Mouse (Mus musculus): Measurements from ENCODE around the gene Vps13d. TPM values are rescaled to one million over a fixed set of nuclear protein-coding genes. Genes with fewer than 3 reads are reported as not detected.

Vps13d gene
- 8.7 and 9.2 TPM in 2 replicates for polyA plus RNA-seq (2015; fragmentation: Nextera tagmentation; extraction: Ambion mirVana)

- peaks cover 7% of the 10 kb centered on the region for H3K36me3 ChIP-seq
- 1% methylated on average over 41 of the region's 53 CpGs for WGBS
- H3K9ac ChIP-seq, result peak within 1 kb of the TSS; percentile 97
- peak within 1 kb of the TSS; percentile 98 for H3K4me3 ChIP-seq
- H3K4me1 ChIP-seq (replicated peaks), result peaks cover 19% of the 10 kb centered on the region
- peak within 1 kb of the TSS; percentile 98 for H3K4me2 ChIP-seq
- no peaks in the 10 kb centered on the region for H3K9me3 ChIP-seq
- no peaks in the 10 kb centered on the region for H3K27me3 ChIP-seq
- ATAC-seq (ENCODE audit: low FRiP score), result peak; percentile 95
- H3K27ac ChIP-seq, result peak within 1 kb of the TSS; percentile 76
These were observed at the start of gene Vps13d for GRCm38 (mm10) chr4:145194559-145195162. Gene Vps13d (minus strand): TSS chr4:145195005.

DNA sequence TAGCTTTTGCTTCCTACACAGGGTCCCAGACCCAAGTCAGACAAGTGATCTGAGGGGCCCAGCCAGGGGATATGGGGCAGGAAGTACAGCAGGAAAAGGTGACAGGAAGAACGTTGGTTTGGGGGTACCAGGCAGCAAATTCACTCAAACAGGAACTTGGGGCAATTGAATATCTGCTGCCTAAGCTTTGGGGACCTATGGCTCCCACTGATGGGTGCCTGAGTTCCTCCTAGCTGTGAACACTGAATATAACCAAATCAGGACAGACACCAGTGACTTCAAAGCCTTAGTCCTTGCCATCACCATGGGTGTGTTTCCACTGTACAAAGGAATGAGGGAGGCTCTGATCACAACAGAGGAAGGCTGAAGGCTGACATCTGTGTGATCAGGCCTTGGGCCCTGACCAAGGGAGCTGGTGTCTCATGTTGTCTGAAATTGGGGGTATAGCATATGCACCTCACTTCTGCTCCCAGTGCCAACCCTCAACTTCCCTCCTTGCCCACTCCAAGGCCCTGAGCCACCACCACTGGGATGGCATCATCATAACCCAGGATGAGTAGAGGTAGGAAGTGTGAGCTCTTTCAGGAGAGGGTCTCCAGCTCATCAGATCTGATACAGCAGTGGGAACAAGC is 48.0 kb upstream of the Vps13d start:
- Histone ChIP-seq H3K36me3 (no peaks in the 10 kb centered on the region), H3K4me3 (no peak overlapping the region), H3K27ac (no peak overlapping the region), H3K9ac (no peak overlapping the region), H3K27me3 (peaks cover 38% of the 10 kb centered on the region), H3K9me3 (no peaks in the 10 kb centered on the region), H3K4me1 (replicated peaks) (peaks cover 11% of the 10 kb centered on the region), H3K4me2 (no peak overlapping the region)
- no peak for ATAC-seq (ENCODE audit: low FRiP score)
- WGBS, result 80% methylated on average over 1 of the region's 1 CpGs

- H3K27me3 ChIP-seq, result peaks cover 18% of the 10 kb centered on the region
- no peaks in the 10 kb centered on the region for H3K4me1 ChIP-seq (replicated peaks)
- H3K4me2 ChIP-seq, result no peak overlapping the region
- H3K9ac ChIP-seq, result no peak overlapping the region
- H3K4me3 ChIP-seq, result no peak overlapping the region
- H3K9me3 ChIP-seq, result no peaks in the 10 kb centered on the region
- no peak for ATAC-seq (ENCODE audit: low FRiP score)
- H3K36me3 ChIP-seq, result no peaks in the 10 kb centered on the region
- no peak overlapping the region for H3K27ac ChIP-seq
- WGBS, result 79% methylated on average over 4 of the region's 4 CpGs
These were observed 46.0 kb upstream of the Vps13d start for GRCm38 (mm10) chr4:145240723-145241231.

DNA sequence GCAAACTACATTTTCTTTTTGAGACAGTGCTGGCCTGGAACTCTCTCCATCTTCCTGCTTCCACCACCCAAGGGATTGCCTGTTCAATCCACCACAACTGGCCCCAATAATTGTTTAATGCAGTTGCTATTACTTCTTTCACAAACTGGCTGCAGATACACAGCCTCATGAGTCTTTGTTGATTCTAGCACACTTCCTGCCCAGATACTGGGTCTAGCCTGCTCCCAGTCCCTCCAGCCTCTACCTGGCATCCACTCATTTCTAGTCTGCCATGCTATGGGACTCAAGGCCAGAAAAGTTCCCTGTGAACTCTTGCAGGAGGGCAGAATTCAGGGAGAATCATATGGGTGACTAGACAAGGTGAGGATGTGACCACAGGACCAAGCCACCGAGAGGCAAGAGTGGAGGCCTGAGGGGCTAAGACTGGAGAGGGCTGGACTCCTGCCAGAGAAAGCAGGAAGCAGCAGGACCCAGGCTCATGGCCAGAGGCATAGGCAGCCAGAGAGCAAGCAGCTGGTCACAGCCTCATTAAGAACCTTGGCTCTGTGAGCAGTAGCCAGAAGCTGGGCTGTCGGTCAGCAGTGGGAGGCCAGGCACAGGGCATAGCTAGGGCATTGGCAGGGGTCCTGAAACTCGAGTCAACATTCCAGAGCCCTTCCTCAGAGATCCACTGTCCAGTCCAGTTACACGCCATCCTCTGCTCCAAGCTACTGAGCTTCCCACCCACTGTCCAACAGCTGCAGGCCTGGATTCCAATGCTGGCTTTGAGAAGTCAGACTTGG is 44.4 kb upstream of the Vps13d start:
- 54% methylated on average over 4 of the region's 4 CpGs for WGBS
- Histone ChIP-seq H3K27me3 (peaks cover 3% of the 10 kb centered on the region; the same call in 1 of the 2 replicates), H3K9ac (no peak overlapping the region), H3K4me1 (replicated peaks) (no peaks in the 10 kb centered on the region), H3K27ac (no peak overlapping the region), H3K4me3 (no peak overlapping the region), H3K4me2 (no peak overlapping the region), H3K9me3 (no peaks in the 10 kb centered on the region), H3K36me3 (no peaks in the 10 kb centered on the region)
- ATAC-seq (ENCODE audit: low FRiP score), result peak; percentile 66; the same call in 1 of the 2 replicates

GRCm38 (mm10) chr4:145236027-145236426 is 41.2 kb upstream of the Vps13d start:
- Histone ChIP-seq H3K9me3 (no peaks in the 10 kb centered on the region), H3K4me1 (replicated peaks) (no peaks in the 10 kb centered on the region), H3K4me2 (no peak overlapping the region), H3K27me3 (no peaks in the 10 kb centered on the region), H3K4me3 (no peak overlapping the region), H3K36me3 (no peaks in the 10 kb centered on the region), H3K9ac (no peak overlapping the region), H3K27ac (no peak overlapping the region)
- ATAC-seq (ENCODE audit: low FRiP score), result no peak
- WGBS, result 89% methylated on average over 7 of the region's 7 CpGs

DNA sequence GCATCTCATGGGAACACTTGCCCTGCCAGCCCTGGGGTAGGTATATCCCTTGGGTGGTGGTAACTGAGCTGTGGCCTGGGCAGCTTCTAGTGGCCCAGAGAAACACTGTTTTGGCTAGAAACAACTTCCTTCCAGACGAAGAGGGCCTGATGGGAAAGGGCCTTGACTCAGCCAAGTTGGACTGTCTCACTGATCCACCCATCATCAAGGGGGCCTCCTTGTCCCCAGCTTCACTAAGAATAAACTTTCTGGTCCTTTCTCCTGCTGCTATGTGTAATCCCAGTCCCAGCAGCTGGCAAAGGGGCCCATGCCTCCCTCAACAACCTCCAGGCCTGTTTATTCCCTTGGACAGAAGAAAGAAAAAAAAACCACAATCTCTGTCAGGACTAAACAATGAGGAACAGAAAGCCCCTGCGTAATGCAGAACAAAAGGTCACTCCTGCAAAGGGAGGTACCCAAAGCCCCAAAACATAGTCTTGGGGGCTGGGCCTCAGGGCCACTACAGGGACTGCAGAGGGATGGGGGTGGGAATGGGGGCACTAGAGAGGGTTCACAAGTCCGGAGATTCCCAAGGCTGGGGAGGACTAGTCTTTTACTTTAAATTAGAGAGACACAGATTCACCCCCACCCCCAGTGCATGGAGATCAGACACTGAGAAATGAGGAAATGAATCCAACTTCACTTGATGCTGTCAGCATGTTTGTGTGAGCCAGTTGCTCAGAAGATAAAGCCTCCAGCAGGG is 38.9 kb upstream of the Vps13d start:
- Histone ChIP-seq H3K27me3 (no peaks in the 10 kb centered on the region), H3K4me2 (no peak overlapping the region), H3K9ac (no peak overlapping the region), H3K36me3 (no peaks in the 10 kb centered on the region), H3K9me3 (no peaks in the 10 kb centered on the region), H3K27ac (no peak overlapping the region), H3K4me1 (replicated peaks) (no peaks in the 10 kb centered on the region), H3K4me3 (no peak overlapping the region)
- ATAC-seq (ENCODE audit: low FRiP score), result no peak
- WGBS, result 27% methylated on average over 3 of the region's 3 CpGs

GRCm38 (mm10) chr4:145231732-145232131 is 36.9 kb upstream of the Vps13d start:
- Histone ChIP-seq H3K27ac (no peak overlapping the region), H3K9ac (no peak overlapping the region), H3K27me3 (no peaks in the 10 kb centered on the region), H3K36me3 (no peaks in the 10 kb centered on the region), H3K4me3 (no peak overlapping the region), H3K9me3 (no peaks in the 10 kb centered on the region), H3K4me2 (no peak overlapping the region), H3K4me1 (replicated peaks) (no peaks in the 10 kb centered on the region)
- 84% methylated on average over 5 of the region's 5 CpGs for WGBS
- no peak for ATAC-seq (ENCODE audit: low FRiP score)

DNA sequence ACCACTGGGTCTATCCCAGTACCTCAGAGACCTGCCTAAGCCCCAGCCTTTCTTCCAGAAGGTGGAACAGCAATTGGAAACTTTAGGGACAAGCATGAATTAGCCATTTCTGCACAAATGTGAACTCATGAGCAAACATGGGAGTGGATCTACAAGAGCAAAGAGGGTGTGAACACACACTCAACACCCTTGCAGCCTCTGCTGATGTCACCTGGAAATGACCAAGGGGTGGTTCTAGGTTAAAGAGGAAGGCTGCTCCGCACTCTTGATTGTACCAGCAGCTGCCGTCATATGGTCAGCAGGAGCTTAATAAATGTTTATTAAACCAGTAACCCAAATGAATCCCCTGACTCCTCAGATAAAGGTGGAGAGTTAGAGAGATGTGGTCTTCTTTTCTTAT is 35.8 kb upstream of the Vps13d start:
- Histone ChIP-seq H3K36me3 (no peaks in the 10 kb centered on the region), H3K4me3 (no peak overlapping the region), H3K4me2 (no peak overlapping the region), H3K9ac (no peak overlapping the region), H3K27ac (no peak overlapping the region), H3K27me3 (no peaks in the 10 kb centered on the region), H3K9me3 (no peaks in the 10 kb centered on the region), H3K4me1 (replicated peaks) (no peaks in the 10 kb centered on the region)
- WGBS, result 93% methylated on average over 2 of the region's 2 CpGs
- no peak for ATAC-seq (ENCODE audit: low FRiP score)

DNA sequence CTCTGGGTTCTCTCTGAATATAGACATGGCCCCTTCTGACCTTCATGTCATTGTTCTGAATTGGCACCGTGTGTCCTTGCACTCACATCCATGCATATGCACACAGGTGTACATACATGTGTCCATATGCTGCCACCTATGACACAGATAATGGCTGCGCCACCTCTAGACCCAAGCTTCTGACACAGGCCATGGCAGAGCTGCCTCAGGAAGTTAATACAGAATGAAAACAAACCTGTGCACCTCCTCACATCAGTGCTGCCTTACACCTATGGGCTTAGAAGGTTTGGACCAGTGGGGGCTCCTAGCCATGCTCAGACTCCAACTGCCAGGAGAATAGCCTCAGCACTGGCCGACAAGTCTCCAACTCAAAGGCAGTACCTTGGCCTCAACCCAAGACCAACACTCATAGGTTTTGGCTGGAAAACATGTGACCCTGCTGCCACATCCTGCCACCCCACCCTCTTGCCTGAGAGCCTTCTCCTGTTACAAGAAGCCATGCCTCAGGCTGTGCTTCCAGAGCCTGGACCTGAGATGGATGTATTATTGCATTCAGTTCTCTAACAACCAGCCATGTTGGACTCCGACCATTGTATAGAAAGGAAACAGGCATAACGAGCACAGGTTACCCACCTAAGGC is 34.8 kb upstream of the Vps13d start:
- 95% methylated on average over 5 of the region's 5 CpGs for WGBS
- no peaks in the 10 kb centered on the region for H3K36me3 ChIP-seq
- no peak for ATAC-seq (ENCODE audit: low FRiP score)
- no peaks in the 10 kb centered on the region for H3K4me1 ChIP-seq (replicated peaks)
- H3K9ac ChIP-seq, result no peak overlapping the region
- no peak overlapping the region for H3K27ac ChIP-seq
- H3K4me2 ChIP-seq, result no peak overlapping the region
- H3K27me3 ChIP-seq, result no peaks in the 10 kb centered on the region
- no peaks in the 10 kb centered on the region for H3K9me3 ChIP-seq
- H3K4me3 ChIP-seq, result no peak overlapping the region

DNA sequence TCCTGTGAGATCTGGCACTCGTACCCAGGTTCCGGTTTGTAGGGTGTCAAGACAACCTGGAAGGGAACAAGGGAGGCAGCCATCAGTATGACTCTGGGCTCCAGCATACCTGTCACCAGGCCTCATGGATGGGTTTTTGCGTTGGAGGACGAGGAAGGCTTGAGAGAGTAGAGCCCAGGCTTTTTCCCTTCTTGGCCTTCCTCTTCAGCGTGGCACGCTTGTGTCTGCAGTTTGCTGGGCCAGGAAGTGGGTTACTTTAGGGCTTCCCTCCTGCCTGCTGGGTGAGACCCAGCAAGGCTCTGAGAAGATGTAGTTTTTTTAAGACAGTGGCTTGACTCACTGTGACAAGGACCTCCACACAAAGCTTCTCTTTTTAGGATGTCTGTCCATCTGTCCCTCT is 34.2 kb upstream of the Vps13d start:
- H3K36me3 ChIP-seq, result no peaks in the 10 kb centered on the region
- H3K27ac ChIP-seq, result no peak overlapping the region
- no peak for ATAC-seq (ENCODE audit: low FRiP score)
- WGBS, result 91% methylated on average over 6 of the region's 6 CpGs
- H3K27me3 ChIP-seq, result no peaks in the 10 kb centered on the region
- H3K9ac ChIP-seq, result no peak overlapping the region
- no peak overlapping the region for H3K4me2 ChIP-seq
- H3K4me3 ChIP-seq, result no peak overlapping the region
- no peaks in the 10 kb centered on the region for H3K4me1 ChIP-seq (replicated peaks)
- no peaks in the 10 kb centered on the region for H3K9me3 ChIP-seq

DNA sequence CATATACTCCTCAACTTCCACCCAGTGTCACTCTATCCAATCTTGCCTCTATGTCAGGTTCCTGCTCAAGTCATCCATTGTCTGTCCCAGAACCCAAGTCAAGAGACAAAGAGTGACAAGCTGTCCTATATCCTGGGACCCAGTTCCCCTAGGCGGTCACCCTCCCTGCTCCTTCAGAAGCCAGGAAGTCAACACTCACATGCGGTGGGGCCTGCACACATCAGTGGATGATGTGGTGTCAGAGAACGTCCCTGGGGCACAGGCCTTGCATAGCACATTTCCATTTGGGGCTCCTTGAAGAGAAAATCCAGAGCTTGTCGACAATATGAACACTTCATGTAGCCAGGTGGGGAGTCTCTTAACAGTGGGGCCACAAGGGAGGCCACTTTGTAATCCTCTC is 29.8 kb upstream of the Vps13d start:
- H3K9ac ChIP-seq, result no peak overlapping the region
- 92% methylated on average over 4 of the region's 4 CpGs for WGBS
- H3K36me3 ChIP-seq, result no peaks in the 10 kb centered on the region
- no peaks in the 10 kb centered on the region for H3K4me1 ChIP-seq (replicated peaks)
- no peak overlapping the region for H3K27ac ChIP-seq
- no peak overlapping the region for H3K4me2 ChIP-seq
- no peaks in the 10 kb centered on the region for H3K27me3 ChIP-seq
- no peak overlapping the region for H3K4me3 ChIP-seq
- ATAC-seq (ENCODE audit: low FRiP score), result no peak
- H3K9me3 ChIP-seq, result no peaks in the 10 kb centered on the region

GRCm38 (mm10) chr4:145222064-145222463 is 27.3 kb upstream of the Vps13d start:
- no peaks in the 10 kb centered on the region for H3K9me3 ChIP-seq
- H3K9ac ChIP-seq, result no peak overlapping the region
- no peaks in the 10 kb centered on the region for H3K36me3 ChIP-seq
- ATAC-seq (ENCODE audit: low FRiP score), result no peak
- no peak overlapping the region for H3K4me3 ChIP-seq
- WGBS, result 86% methylated on average over 8 of the region's 8 CpGs
- H3K4me2 ChIP-seq, result no peak overlapping the region
- no peak overlapping the region for H3K27ac ChIP-seq
- H3K27me3 ChIP-seq, result no peaks in the 10 kb centered on the region
- H3K4me1 ChIP-seq (replicated peaks), result no peaks in the 10 kb centered on the region
